Mouse (Mus musculus): ENCODE measurements around the gene Cd8b1. TPM values are rescaled to one million over a fixed set of nuclear protein-coding genes. Genes with fewer than 3 reads are reported as not detected.

The Cd8b1 gene
- total RNA-seq, 2 experiments from 2014 or later, result not detected

DNA sequence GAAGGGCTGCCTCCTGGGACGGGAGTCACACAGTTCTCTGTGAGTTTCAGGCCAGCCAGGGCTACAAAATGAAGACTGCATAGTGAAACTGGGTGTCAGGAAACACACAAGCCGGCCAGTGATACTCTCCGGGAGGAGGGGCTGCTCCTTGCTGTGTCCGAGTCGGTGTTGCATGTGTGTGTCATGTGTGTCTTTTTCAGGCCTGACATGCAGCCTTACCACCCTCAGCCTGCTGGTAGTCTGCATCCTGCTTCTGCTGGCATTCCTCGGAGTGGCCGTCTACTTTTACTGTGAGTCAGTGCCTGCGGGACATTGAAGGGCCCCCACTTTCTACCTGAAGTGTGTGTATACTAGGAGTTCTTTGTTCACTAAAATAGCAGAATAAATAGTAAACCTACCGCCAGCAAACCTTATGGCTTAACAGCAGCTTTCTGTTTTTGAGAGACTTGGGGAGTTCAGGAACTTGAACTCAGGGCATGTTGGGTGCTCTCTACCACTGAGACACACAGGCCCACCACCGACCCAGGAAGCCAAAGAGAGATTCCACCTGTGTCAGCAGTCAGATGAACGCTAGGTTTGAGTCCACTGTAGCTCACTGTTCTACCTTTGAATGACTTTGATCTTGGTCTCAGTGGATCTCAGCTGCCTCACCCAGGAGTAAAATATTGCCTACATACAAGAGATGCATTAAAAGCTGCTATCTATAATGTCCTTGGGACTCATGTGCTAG lies 9.8 kb downstream of the Cd8b1 start:
- TF ChIP-seq CTCF (conservative IDR thresholded peaks at IDR 0.05), result no peak
- no peak overlapping the region for H3K27ac ChIP-seq
- no peak for DNase-seq (ENCODE audit: low spot score in 2 of 2)
- H3K4me3 ChIP-seq, result no peak overlapping the region

DNA sequence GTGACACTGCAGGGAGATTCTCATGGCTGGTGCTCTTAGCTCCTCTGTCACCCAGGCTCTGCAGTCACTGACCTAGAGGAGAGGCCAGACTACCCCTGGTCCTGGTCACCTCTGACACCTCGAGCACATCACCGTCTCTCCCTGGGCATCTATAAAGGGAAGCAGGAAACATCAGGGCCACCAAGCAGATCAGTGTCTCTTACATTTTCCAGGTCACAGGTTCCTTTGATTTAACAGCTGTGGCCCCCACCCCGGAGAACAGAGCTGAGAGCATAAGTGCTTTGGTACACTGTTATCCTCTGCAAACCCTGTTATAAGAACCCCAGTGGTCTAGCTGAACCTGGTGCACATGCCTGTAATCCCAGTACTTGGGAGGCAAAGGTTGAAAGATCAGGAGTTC lies 10.4 kb downstream of the Cd8b1 start:
- DNase-seq (ENCODE audit: low spot score in 2 of 2), result no peak
- no peak for TF ChIP-seq CTCF (conservative IDR thresholded peaks at IDR 0.05)
- H3K27ac ChIP-seq, result no peak overlapping the region
- no peak overlapping the region for H3K4me3 ChIP-seq

DNA sequence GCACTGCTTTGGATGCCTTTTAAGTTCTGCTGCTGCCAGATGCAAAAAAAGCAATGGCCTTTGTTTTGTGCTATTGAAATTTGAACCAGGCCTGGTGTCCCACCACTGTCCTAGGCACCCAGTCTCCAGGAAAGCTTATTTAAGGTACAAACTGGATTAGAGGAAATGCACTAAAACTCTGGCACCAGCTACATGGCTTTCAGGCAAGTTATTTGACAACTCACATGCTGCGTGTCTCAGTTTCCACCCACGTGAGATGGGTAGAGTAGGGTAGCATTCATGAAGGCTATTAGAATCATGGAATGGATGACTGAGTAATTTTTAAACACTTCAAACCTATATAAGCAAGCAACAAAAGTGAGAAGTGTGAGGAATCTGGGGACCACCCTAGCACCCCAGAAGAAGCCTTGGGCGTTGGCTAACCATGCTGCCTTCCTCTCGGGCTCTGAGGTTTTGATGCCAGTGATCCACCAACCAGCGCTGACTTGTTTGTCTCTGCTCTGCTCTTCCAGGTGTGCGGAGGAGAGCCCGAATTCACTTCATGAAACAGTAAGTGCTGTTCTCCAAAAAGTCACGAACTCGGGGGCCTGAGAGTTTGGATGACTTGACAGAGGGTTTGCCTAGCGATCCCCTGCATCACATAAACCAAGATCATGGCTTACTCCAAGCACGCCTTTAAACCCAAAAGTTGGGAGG lies 11.1 kb downstream of the Cd8b1 start:
- TF ChIP-seq CTCF (conservative IDR thresholded peaks at IDR 0.05), result no peak

DNA sequence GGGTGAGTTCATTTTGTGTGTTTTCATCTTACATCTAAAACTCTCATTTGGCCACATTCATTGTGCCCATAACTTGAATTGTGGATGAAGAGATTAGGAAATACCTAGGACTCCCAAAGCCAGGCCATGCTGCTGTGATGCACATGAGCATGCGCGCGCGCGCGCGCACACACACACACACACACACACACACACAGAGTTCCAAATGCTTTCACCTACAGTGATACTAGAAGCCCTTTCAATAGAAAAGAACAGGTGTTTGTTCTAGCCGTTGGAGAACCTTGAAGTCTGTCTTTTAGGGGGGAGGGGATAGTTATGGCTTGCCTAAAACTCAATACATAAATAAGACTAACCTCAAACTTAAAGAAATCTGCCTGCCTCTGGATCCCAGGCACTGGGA lies 15.1 kb downstream of the Cd8b1 start:
- Histone ChIP-seq H3K4me3 (no peak overlapping the region), H3K27ac (no peak overlapping the region)
- TF ChIP-seq CTCF (conservative IDR thresholded peaks at IDR 0.05), result no peak
- DNase-seq (ENCODE audit: low spot score in 2 of 2), result no peak

More for the DNA sequence above, 11.1 kb downstream of the Cd8b1 start:
- Histone ChIP-seq H3K27ac (no peak overlapping the region), H3K4me3 (no peak overlapping the region)
- DNase-seq (ENCODE audit: low spot score in 2 of 2), result no peak

DNA sequence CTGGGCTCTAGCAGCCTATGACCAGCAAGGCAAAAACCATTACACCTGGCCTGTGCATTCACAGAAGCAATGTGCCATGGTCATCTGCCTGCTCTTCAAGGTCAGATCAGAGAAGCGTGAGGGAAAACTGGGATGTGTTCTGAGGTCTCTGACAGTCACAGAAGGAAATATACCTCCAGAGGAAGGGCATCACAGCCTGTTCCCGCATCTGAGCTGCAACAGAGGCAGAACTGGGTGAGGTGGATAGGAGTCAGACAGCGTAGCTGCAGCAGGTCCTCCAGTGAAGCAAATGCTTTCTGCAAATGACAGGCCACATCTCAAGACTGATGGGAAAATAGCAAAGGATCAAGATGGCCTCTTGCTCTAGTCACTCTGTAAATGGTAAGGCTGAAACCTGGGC lies 16.4 kb downstream of the Cd8b1 start:
- H3K4me3 ChIP-seq, result no peak overlapping the region
- no peak for TF ChIP-seq CTCF (conservative IDR thresholded peaks at IDR 0.05)
- DNase-seq (ENCODE audit: low spot score in 2 of 2), result no peak
- no peak overlapping the region for H3K27ac ChIP-seq

DNA sequence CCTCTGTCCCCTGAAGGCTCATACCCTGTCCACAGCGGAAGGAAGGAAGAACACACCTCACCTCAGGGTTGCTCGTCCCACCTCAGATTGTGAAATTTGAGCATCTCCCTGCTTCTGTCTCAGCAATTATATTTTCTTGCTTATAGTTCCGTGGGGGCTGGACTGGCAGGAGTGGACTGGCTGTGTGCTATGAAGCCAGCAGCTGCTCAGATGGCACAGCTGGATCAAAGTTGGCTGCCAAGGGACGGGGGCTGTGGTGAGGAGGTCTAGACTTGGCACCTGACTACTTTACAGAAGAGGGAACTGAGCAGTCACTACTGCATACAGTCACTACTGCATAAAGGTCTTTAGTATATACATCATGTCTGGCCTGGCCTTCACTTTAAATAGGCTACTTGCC lies 16.8 kb downstream of the Cd8b1 start:
- no peak overlapping the region for H3K27ac ChIP-seq
- no peak for DNase-seq (ENCODE audit: low spot score in 2 of 2)
- no peak for TF ChIP-seq CTCF (conservative IDR thresholded peaks at IDR 0.05)
- H3K4me3 ChIP-seq, result no peak overlapping the region

DNA sequence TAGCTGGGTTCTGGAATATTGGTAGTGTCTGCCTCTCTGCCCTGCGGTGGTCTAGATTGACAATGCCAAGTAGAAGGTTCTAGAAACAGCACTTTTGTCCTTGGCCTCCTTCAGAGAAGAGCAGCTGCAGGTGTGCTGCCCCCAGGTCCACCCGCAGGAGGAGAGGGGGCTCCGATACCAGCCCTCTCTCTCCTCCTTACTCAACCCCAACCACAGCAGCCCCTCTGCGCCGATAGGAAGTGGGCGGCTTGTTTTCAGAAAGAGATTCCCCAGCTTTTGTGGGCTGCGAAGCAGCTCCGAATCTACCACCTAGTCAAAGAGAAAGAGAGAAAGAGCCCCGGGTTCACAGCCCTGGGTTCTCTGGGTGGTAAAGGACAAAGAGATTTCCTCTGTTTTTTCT lies 18.6 kb downstream of the Cd8b1 start:
- Histone ChIP-seq H3K27ac (no peak overlapping the region), H3K4me3 (no peak overlapping the region)
- no peak for TF ChIP-seq CTCF (conservative IDR thresholded peaks at IDR 0.05)
- DNase-seq (ENCODE audit: low spot score in 2 of 2), result no peak

DNA sequence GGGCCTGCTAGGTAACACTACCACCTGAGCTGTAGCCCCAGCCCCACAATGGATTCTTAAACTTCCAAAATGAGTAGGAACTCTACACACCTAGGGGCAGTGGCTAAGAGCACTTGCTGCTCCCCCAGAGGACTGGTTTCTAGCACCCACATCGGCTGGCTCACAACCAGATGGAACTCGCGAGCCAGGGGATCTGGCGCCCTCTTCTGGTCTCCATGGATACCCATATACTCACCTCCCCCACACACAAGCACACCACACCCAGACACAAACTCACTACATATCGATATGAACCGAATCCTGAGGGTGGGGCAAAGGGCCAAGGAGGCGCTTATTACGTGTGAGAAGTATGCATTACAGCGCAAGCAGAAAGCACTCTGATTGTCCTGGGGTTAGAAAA lies 25.4 kb downstream of the Cd8b1 start:
- H3K27ac ChIP-seq, result no peak overlapping the region
- no peak for TF ChIP-seq CTCF (conservative IDR thresholded peaks at IDR 0.05)
- no peak for DNase-seq (ENCODE audit: low spot score in 2 of 2)
- no peak overlapping the region for H3K4me3 ChIP-seq

DNA sequence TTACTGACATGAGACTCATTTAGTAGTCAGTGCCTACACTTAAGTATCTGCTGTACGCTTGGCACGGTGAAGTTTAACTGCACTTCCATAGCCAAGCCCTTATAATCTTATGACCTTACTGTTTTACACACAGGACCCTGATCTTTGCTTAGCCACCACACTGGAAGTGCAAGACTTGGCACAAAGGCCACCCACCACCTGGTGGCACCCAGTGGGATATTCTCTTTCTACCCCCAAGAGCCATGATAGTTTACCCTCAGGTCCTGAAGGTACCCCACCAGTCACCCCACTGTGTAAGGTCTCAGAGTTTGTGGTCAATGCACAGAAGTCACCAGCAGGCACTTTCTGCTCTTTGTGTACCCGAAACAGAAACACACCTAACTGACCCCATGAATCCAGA lies 28.6 kb downstream of the Cd8b1 start:
- no peak overlapping the region for H3K27ac ChIP-seq
- H3K4me3 ChIP-seq, result no peak overlapping the region
- no peak for TF ChIP-seq CTCF (conservative IDR thresholded peaks at IDR 0.05)
- no peak for DNase-seq (ENCODE audit: low spot score in 2 of 2)

DNA sequence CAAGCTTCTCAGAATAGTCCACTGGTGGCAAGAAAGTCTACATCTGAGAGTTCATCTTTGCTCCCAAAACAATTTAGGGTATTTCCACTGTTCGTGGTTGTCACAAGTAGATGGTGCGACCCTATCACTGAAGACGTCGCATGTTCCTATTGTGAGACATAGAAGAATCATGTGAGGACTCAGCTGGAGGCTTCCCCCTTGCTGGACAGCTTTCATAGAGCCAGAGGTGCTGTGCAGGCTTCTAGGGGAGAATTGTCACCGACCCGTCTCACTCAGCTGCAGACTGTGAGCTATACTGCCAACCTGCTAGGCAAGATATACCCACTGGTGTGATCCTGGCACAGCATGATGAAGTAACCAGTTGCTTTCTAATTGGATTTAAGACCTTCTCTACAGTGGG lies 29.6 kb downstream of the Cd8b1 start:
- no peak for DNase-seq (ENCODE audit: low spot score in 2 of 2)
- H3K4me3 ChIP-seq, result no peak overlapping the region
- no peak for TF ChIP-seq CTCF (conservative IDR thresholded peaks at IDR 0.05)
- no peak overlapping the region for H3K27ac ChIP-seq

DNA sequence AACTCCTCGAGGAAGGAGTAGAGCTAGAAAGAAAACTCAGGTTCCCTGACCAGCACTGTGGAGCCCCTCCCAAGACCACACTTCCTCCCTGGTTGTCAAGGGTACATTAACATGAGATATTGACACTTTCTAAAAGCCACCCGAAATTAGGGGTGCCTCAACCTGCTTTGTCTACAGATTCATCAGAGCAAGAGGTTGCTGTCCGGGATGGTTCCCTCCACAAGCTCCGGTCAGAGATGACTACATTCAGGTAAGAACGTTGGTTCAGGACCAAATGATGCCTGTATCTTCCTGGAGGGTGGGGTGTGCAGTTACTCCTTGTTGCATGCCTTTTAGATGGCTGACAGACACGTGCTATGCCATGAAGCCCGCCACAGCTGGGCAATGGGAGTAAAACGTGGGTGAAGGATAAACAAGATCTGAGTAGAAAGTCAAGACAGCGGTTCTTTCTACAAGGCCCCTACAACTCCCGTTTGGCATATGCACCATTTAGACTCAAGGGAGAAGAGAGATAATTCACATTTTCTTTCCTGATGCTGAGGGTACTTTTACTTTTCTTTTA lies 30.4 kb downstream of the Cd8b1 start:
- DNase-seq (ENCODE audit: low spot score in 2 of 2), result no peak
- no peak overlapping the region for H3K4me3 ChIP-seq
- TF ChIP-seq CTCF (conservative IDR thresholded peaks at IDR 0.05), result no peak

DNA sequence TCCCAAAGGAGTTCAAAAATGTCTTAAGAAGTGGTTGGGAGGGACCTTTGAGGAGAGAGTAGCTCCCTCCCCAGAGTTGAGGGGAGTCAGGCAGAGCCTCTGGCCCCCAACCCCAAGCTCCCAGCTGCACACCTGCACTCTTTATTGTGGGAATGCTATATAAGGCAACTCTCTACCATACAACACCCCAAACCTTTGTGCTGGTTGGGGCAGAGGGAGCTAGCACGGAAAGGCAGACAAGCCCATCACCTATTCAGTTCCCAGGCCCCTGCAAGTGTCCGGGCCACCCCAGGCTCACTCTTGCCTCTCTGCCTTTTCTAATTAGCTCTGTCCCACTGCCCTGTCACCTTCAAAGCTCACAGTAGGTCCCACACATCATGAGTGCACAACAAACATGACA lies 31.1 kb downstream of the Cd8b1 start:
- H3K4me3 ChIP-seq, result no peak overlapping the region
- H3K27ac ChIP-seq, result no peak overlapping the region
- DNase-seq (ENCODE audit: low spot score in 2 of 2), result no peak
- no peak for TF ChIP-seq CTCF (conservative IDR thresholded peaks at IDR 0.05)

More for the DNA sequence above, 30.4 kb downstream of the Cd8b1 start:
- no peak overlapping the region for H3K27ac ChIP-seq

DNA sequence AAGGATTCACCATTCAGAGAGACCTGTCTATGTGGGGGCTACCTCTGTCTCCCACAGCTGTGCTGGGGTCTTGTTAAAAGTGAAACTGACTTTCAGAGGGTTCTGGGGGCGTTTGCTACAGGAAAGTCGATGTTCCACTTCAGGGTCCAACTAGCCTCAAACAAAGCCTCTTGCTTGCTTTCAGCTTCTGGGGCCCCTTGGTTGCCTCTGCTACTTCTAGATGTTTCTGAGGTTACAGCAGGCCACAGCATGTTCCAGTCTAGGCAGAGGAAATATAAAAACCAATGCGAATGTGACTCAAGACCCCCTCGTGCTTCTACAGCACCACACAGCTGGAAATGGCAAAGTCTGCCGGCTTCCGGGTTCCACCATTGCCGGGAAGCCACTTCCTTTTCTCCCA lies 34.9 kb downstream of the Cd8b1 start:
- Histone ChIP-seq H3K4me3 (no peak overlapping the region), H3K27ac (no peak overlapping the region)
- no peak for DNase-seq (ENCODE audit: low spot score in 2 of 2)
- TF ChIP-seq CTCF (conservative IDR thresholded peaks at IDR 0.05), result no peak

DNA sequence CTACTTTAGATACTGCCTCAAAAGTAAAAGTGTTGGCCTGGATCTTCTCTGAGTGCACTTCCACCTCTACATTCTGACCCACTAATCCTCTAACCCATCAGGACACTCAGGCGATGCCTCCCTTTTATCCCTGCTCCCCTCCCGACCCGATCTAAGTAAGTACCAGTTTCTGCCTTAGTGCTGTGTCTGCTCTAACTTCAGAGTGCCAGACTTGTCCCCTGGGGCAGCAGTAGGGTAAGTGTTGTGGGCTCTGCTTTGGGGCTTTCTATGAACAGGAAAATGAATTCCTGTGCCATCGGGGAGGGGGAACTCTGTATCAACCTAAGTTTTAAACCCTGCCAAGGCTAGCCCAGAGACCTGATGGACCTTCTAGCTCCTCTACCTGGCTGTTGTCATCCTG lies 37.6 kb downstream of the Cd8b1 start:
- no peak for DNase-seq (ENCODE audit: low spot score in 2 of 2)
- H3K27ac ChIP-seq, result no peak overlapping the region
- no peak overlapping the region for H3K4me3 ChIP-seq
- no peak for TF ChIP-seq CTCF (conservative IDR thresholded peaks at IDR 0.05)
